Mouse (Mus musculus) gastrocnemius, postnatal 14 days (tissue): ENCODE measurements around the gene Ghrh. TPM values are rescaled to one million over a fixed set of nuclear protein-coding genes. Genes with fewer than 3 reads are reported as not detected.
A peak's percentile ranks its signal among the peaks of the same experiment; 100 is the strongest.
"Not testable (repeated sequence)": the region's sequence is repeated elsewhere in the genome, so short reads cannot be mapped to it uniquely, and the experiment has no call there.

Experiments
- DNase-seq: peaks from one replicate; pipeline ENCODE4 v3.0.0; 2021; ENCODE audit warnings: mixed read lengths
- intact Hi-C: fragments of 180-260 bp; cut with DNase I; formaldehyde crosslinking; loops from one replicate; pipeline ENCODE4 v1.15.1; 2025; ENCODE audit warnings: low total_unique reads
- long read RNA-seq, 2 experiments: library from polyadenylated mRNA; stranded (forward); transcript quantifications; one replicate each; pipeline ENCODE4 v2.0.0; 2021
- total RNA-seq, 2 experiments: library from RNA; stranded (reverse); gene quantifications; 2 replicates each; pipeline ENCODE4 v1.2.3; 2021

The Ghrh gene
- total RNA-seq, result not detected
- long read RNA-seq, experiment 1, result 0 reads
- long read RNA-seq, experiment 2, result 0 reads

- intact Hi-C loops, result no loop called here
- DNase-seq, result peak; percentile 29
Measured at GRCm38 (mm10) chr2:157347361-157348159, at the start of gene Ghrh. Gene Ghrh, minus strand, starts transcription at chr2:157347506.

GRCm38 (mm10) chr2:157395960-157396359, 48.7 kb upstream of the Ghrh start:
- DNase-seq, result no peak
- intact Hi-C loops, result no loop called here

GRCm38 (mm10) chr2:157395371-157395770, 48.1 kb upstream of the Ghrh start:
- intact Hi-C loops, result no loop called here
- DNase-seq, result no peak

DNA sequence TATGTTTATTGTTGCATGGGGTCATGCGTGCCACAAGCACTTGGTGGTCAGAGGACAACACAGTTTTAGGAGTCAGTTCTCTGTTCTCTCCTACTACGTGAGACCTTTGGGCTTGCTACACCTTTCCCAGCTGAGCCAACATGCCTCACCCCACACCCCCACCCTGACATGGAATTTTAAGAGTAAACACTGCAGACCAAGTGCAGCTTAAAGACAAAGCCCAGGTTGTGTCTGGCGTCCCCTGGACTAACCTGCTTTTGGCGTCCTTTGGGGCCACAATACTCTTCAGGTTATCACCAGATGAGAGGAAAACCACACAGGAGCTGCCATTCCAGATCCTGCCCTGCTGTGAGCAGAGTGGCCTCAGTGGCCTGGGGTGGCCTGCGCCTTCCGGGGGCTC, 47.6 kb upstream of the Ghrh start:
- DNase-seq, result no peak
- intact Hi-C loops, result no loop called here

- intact Hi-C loops, result no loop called here
- DNase-seq, result no peak
Measured at GRCm38 (mm10) chr2:157393549-157393948, 46.2 kb upstream of the Ghrh start.

DNA sequence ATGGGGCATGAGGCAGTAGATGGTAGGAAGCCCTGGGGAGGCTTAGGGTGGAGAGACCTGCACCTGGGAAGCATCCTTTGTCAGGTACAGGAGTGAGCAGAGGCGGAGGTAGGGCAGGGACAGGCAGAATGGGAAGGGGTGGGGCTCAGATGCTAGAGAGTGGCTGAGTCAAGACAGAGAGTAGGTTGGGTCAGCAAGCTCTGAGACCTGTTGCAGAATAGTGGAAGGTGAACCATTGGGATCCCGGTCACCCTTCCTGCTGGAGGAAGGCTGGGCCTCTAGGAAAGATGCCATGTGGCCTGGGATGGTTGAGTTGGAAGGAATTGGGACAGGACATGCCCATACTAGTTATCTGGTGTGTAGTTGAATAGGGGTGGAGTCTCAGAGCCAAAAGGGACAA, 45.0 kb upstream of the Ghrh start:
- DNase-seq, result no peak
- intact Hi-C loops, result no loop called here

DNA sequence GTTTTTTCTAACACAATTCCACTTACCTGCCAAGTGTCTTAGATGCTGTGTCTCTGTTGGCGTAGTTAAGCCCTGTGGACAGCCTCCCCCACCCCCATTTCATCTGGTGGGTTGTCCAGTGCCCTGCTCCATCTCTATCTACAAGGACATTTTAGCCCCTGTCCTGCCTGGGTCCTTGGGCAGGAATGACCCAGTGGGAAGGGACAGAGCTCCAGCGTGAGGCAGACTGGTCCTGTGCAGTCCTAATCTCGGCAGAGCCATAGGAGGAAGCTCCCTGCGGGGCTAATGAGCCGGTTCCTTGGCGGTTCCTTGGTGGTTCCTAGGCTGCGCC, 42.2 kb upstream of the Ghrh start:
- DNase-seq, result no peak
- intact Hi-C loops, result no loop called here

GRCm38 (mm10) chr2:157388901-157389590, 41.7 kb upstream of the Ghrh start:
- intact Hi-C loops, DNase-seq: not testable (repeated sequence)

DNA sequence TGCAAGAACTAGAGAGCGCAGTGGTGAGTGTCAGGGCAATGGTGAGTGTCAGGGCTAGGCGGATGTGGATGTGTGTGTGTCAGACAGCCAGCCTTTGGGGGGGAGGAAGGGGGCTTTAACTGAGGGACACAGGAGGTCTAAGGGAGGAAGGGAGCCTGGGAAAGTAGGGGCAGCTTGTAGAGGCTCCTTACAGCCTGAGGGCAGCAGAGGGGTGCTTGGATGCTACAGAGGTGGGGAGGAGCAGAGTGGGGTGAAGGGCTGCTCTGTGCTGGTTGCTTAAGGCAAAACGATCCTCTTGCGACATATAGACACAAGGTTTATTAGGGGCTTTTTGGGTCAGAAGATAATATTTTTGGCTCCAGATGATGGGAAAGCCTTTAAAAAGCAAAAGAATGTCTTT, 37.5 kb upstream of the Ghrh start:
- DNase-seq, result no peak

DNA sequence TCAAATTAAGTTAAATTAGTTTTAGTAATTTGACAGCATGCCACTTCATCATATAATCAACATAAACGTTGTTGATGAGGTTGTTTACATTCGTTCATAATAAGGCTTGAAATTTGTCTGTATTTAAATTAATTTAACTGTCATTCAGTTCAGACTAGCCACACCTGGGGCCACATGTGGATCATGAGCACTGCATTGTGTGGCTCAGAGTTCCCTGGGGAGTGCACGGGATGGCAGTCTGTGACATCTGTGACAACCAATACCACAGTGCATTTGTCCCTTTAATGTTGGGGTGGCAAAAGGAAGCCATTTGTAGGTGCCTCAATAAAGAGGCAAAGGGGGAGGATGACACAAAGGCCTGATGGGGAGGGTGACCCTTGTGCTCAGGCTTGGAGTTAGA, 29.7 kb upstream of the Ghrh start:
- intact Hi-C loops, result no loop called here
- no peak for DNase-seq

More for the DNA sequence above, 37.5 kb upstream of the Ghrh start:
- intact Hi-C loops, result no loop called here

GRCm38 (mm10) chr2:157375794-157376757, 28.8 kb upstream of the Ghrh start:
- intact Hi-C loops, result no loop called here
- no peak for DNase-seq

DNA sequence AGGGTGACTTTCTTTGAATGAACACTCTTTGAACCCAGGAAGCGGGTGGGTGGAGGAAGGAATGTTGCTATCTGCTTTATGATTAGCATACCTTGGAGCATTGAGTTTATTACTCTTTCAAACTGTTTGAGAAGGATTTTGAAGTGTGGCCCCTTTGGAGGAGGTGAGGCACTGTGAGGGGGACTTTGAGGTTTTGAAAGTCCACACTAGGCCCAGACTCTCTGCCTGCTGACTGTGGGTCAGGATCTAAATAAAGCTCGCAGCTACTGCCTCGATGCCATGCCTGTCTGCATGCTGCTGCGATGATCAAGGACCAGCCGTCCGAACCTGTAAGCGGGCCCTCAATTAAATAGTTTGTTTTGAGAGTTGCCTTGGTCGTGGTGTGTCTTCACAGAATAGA, 27.7 kb upstream of the Ghrh start:
- intact Hi-C loops, result no loop called here
- no peak for DNase-seq

DNA sequence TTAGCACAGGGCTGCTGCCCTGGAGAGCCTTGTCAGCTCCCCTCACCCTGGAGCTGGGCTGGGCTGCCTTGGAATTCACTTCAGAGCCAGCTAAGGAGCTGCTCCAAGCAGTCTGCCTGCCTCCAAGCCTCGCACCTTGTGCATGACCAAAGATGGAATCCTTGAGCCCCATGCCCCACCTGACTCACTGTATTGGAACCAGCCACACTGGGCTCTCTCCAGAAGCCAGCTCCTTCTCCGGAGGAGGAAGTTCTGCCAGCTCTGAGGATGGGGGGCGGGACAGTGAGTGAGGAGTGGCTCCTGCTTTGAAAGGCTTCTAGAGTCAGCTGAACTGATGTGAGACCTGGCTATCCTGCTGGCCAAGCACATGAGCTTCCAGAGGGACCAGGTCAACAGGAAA, 26.4 kb upstream of the Ghrh start:
- intact Hi-C loops, result no loop called here
- peak; percentile 52 for DNase-seq

DNA sequence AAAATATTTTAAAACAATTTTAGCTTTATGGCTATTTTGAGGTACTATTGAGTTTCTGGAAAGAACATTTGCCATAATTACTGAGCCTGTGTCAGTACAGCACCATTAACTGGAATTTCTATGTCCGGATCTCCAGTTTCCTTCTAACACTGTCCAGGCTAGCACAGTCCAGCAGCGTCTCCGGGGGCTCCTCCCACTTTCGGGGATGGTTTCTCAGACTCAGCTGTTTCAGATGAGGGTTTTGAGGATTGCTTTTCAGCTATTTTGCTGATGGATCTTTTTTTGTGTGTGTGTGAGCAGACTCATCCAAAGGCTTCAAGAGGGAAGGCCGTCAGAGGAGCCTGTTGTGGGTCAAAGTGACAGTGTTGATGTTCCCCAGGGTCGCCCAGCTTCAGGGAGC, 24.4 kb upstream of the Ghrh start:
- intact Hi-C loops, result no loop called here
- peak; percentile 34 for DNase-seq

DNA sequence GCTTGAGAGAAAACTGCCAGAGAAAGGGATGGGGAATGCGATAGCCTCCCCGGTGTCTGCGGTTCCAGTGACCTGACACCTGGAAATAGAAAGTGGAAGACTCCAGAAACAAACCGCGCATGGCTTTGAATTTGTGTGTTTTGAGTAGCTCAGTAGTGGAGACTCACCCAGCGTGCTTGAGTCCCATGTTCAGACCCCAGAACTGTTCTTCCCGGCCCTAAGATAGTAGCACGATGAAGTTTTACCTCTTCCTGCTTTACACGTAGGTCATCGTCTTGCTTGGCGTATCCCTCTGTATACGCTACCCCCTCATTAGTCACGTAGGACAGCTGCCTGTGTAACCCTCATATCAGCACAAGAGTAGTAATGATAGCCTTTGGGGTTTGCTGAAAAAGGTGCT, 20.7 kb upstream of the Ghrh start:
- intact Hi-C loops, result no loop called here
- no peak for DNase-seq

- intact Hi-C loops, result no loop called here
Measured at GRCm38 (mm10) chr2:157367184-157367893, 20.0 kb upstream of the Ghrh start, which contains the start of gene Manbal. Gene Manbal, plus strand, starts transcription at chr2:157367594.

DNA sequence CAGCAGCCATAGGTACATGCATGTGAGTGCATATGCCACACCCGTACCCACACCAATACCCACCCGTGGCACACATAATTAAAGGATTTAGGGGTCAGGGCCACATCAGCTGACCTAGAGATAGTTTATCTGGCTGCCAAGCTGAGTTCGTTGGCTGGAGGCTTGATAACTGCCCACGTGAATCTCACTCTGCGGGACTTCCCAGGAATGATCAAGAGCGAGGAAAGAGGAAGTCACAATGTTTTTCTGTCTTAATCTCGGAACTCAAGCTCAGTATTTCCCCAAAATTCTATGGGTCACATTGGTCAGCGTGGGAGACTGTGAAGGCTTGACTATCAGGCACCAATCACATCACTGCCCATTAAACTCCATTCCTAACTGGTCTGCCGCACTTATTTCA, 19.5 kb upstream of the Ghrh start:
- intact Hi-C loops, result no loop called here
- no peak for DNase-seq

More at GRCm38 (mm10) chr2:157367184-157367893, 20.0 kb upstream of the Ghrh start, which contains the start of gene Manbal:
- DNase-seq, result peak; percentile 96

DNA sequence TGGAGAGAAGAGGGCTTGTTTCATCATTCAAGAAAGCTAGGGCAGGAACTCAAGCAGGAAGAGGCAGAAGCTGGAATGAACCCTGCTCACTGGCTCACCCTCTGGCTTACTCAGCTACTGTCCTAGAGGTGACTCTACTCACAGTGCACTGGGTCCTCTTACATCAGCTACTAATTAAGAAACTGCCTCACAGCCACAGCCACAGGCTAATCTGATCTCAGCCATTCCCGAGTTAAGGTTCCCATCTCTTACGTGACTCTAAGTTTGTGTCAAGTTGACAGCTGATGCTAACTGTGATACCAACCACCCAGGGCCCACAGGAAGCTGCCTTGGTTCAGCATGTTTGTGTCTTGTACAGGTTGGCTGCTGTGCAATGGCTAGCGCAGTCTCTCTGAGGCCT, 15.7 kb upstream of the Ghrh start:
- DNase-seq, result no peak
- intact Hi-C loops, result no loop called here

DNA sequence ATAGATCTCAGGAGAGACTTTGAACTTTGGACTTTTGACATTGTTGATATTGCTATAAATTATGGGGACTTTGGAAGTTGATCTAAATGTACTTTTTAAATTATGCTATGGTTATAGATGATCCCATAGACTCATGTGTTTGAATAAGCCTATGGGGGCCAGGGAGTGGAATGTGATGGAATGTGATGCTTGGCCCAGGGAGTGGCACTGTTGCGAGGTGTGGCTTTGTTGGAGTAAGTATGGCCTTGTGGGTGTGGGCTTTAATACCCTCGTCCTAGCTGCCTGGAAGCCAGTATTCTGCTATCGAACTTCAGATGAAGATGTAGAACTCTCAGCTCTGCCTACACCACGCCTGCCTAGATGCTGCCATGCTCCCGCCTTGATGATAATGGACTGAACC, 12.7 kb upstream of the Ghrh start:
- no peak for DNase-seq
- intact Hi-C loops, result no loop called here
